Mouse (Mus musculus): ENCODE data around the gene Atxn10. TPM values are rescaled to one million over a fixed set of nuclear protein-coding genes. Genes with fewer than 3 reads are reported as not detected.

Atxn10 gene
- polyA plus RNA-seq, 1 experiment from 2014 or later = 360 TPM

DNA sequence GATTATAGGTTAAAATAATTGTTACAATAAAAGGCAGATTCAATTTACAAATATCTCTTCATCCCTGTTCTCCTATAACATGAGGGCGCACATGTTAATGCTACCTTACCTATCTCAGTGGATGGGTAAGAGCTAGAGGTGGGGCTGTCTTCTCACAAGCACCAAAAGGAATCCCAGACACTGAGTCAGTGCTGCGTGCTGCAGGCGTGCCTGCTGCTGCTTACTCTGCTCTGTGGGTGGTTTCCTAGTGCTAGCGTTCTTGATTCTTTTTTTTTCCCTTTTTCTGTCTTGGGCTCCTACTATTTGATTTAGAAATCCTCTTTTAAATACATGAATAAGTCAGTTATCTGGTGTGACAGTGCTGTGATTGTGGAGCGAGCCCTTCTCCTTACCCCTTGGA, 30.9 kb downstream of the Atxn10 start:
- no peaks in the 10 kb centered on the region for H3K9me3 ChIP-seq (ENCODE audit: low read depth, low read length)
- H3K4me3 ChIP-seq (ENCODE audit: low read depth, low read length) = no peak overlapping the region
- no peaks in the 10 kb centered on the region for H3K27me3 ChIP-seq (ENCODE audit: insufficient read depth, low read length)
- no peak for TF ChIP-seq CTCF (IDR thresholded peaks at IDR 0.05; ENCODE audit: low read depth)
- H3K36me3 ChIP-seq (ENCODE audit: insufficient read depth) = peaks cover 45% of the 10 kb centered on the region
- no peak overlapping the region for H3K27ac ChIP-seq (ENCODE audit: low read depth)
- no peaks in the 10 kb centered on the region for H3K4me1 ChIP-seq (ENCODE audit: insufficient read depth)
- ATAC-seq (ENCODE audit: insufficient read depth) (no peak), DNase-seq (no peak)
- whole genome bisulfite sequencing = 83% methylated on average over 5 of the region's 5 CpGs
- H3K9ac ChIP-seq = no peak overlapping the region
- no peak overlapping the region for H3K4me2 ChIP-seq

DNA sequence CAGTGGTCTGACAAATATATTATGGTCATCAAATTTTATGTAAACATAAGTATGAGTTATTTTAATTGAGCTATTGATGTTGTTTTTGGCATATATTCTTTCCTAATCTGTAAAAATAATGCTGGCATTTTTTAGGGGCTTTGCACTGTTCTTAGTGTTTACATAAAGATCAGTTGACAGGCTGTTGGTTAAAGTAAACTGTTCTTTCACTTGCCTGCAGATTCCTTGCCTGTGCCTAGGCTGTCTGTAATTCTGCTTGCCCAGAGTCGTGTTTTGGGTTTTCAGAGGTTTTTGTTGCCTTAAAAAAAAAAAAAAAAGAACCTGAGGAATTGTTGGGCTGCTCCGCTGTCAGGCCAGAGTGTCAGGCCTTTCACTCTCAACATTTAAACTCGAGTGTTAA, 33.7 kb downstream of the Atxn10 start:
- no peak overlapping the region for H3K4me2 ChIP-seq
- H3K4me3 ChIP-seq (ENCODE audit: low read depth, low read length) = no peak overlapping the region
- WGBS = 10% methylated on average over 3 of the region's 3 CpGs
- no peak overlapping the region for H3K9ac ChIP-seq
- peak; percentile 82; the same call in 1 of the 2 replicates for ATAC-seq (ENCODE audit: insufficient read depth)
- no peaks in the 10 kb centered on the region for H3K9me3 ChIP-seq (ENCODE audit: low read depth, low read length)
- TF ChIP-seq CTCF (IDR thresholded peaks at IDR 0.05; ENCODE audit: low read depth) = no peak
- H3K36me3 ChIP-seq (ENCODE audit: insufficient read depth) = peaks cover 39% of the 10 kb centered on the region
- no peak overlapping the region for H3K27ac ChIP-seq (ENCODE audit: low read depth)
- H3K27me3 ChIP-seq (ENCODE audit: insufficient read depth, low read length) = no peaks in the 10 kb centered on the region
- DNase-seq = peak; percentile 55
- no peaks in the 10 kb centered on the region for H3K4me1 ChIP-seq (ENCODE audit: insufficient read depth)

DNA sequence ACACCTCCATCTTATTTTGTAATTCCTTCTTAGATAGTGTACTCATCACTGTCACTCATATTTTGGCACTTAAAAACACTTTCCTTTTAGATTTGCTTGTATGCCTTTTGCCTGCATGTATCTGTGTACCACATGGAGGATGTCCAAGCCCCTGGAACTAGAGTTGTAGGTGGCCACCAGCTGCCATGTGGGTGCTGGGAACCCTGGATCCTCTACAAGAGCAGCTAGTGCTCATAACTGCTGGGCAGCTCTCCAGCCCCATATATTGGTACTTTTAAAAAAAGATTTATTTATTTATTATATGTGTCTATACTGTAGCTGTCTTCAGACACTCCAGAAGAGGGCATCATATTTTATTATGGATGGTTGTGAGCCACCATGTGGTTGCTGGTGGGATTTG, 37.1 kb downstream of the Atxn10 start:
- no peaks in the 10 kb centered on the region for H3K4me1 ChIP-seq (ENCODE audit: insufficient read depth)
- H3K9ac ChIP-seq = no peak overlapping the region
- no peak for TF ChIP-seq CTCF (IDR thresholded peaks at IDR 0.05; ENCODE audit: low read depth)
- no peak overlapping the region for H3K4me2 ChIP-seq
- H3K9me3 ChIP-seq (ENCODE audit: low read depth, low read length) = no peaks in the 10 kb centered on the region
- no peak overlapping the region for H3K4me3 ChIP-seq (ENCODE audit: low read depth, low read length)
- H3K36me3 ChIP-seq (ENCODE audit: insufficient read depth) = peaks cover 40% of the 10 kb centered on the region
- no peaks in the 10 kb centered on the region for H3K27me3 ChIP-seq (ENCODE audit: insufficient read depth, low read length)
- ATAC-seq (ENCODE audit: insufficient read depth) (no peak), DNase-seq (no peak)
- no peak overlapping the region for H3K27ac ChIP-seq (ENCODE audit: low read depth)

DNA sequence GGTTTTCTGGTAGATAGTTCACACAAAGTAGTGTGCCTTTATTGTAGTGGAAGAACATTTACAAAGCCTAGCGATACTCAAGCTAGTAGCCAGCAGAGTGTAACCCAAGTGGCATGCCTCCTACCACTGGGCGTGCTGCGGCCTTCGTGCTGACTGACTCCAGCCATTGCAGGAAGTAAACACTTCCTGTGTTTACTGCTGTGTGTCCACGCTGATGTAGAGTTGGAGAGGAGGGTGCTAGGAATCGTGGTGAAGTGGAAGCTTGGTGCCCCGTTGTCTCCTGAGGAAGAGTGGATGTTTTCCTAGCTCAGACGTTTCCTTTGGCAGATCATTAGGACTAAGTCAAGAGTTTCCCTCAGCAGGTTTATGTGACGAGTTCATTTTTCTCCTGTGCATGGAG, 47.4 kb downstream of the Atxn10 start:
- no peak for TF ChIP-seq CTCF (IDR thresholded peaks at IDR 0.05; ENCODE audit: low read depth)
- H3K4me2 ChIP-seq = no peak overlapping the region
- no peaks in the 10 kb centered on the region for H3K27me3 ChIP-seq (ENCODE audit: insufficient read depth, low read length)
- H3K9me3 ChIP-seq (ENCODE audit: low read depth, low read length) = no peaks in the 10 kb centered on the region
- WGBS = 59% methylated on average over 9 of the region's 9 CpGs
- peaks cover 37% of the 10 kb centered on the region for H3K36me3 ChIP-seq (ENCODE audit: insufficient read depth)
- peak; percentile 32 for DNase-seq
- no peak overlapping the region for H3K27ac ChIP-seq (ENCODE audit: low read depth)
- no peak overlapping the region for H3K9ac ChIP-seq
- no peaks in the 10 kb centered on the region for H3K4me1 ChIP-seq (ENCODE audit: insufficient read depth)
- no peak overlapping the region for H3K4me3 ChIP-seq (ENCODE audit: low read depth, low read length)
- no peak for ATAC-seq (ENCODE audit: insufficient read depth)

DNA sequence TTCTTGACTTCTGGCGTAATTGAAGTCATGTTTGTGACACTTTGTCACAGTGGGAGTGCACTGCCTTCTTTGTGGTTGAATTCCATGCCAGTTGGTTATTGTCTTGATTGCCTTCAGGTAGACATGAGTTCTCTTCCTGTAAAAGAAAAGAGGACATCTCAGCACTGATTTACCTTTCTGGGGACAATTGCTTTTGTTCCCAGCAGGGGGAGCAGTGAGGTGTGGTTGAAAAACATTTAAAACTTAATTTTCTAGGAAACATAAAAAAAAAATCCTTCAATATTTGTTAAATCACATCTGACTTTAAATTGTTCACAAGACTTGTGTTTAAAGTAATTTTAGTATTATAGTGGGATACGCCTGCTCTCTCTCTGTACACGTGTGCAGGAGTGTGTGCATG, 52.7 kb downstream of the Atxn10 start:
- H3K9me3 ChIP-seq (ENCODE audit: low read depth, low read length) = no peaks in the 10 kb centered on the region
- WGBS = 94% methylated on average over 3 of the region's 3 CpGs
- no peak overlapping the region for H3K27ac ChIP-seq (ENCODE audit: low read depth)
- no peaks in the 10 kb centered on the region for H3K27me3 ChIP-seq (ENCODE audit: insufficient read depth, low read length)
- H3K4me1 ChIP-seq (ENCODE audit: insufficient read depth) = no peaks in the 10 kb centered on the region
- DNase-seq = peak; percentile 34
- no peak overlapping the region for H3K9ac ChIP-seq
- no peak overlapping the region for H3K4me3 ChIP-seq (ENCODE audit: low read depth, low read length)
- no peak overlapping the region for H3K4me2 ChIP-seq
- no peak for ATAC-seq (ENCODE audit: insufficient read depth)
- peak; percentile 48 for TF ChIP-seq CTCF (IDR thresholded peaks at IDR 0.05; ENCODE audit: low read depth)
- H3K36me3 ChIP-seq (ENCODE audit: insufficient read depth) = peaks cover 52% of the 10 kb centered on the region

DNA sequence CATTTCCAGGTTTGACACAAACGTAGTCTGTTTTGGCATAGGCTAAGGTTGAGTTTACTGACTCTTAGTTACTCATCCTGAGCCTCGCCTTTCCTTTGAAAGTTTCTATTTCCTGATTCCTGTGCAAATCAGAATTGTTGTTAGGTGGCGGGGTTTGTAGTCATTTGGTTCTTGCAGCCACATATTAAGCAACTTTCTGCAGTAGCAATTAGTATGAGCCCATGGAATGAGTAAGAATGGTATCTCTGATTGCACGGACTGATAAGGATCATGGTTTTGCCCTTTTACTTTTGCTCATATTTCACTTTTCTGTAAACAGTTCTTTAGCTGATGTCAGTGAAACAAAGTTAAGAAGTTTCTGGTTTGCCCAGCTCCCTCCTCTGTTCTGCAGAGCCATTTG, 53.9 kb downstream of the Atxn10 start:
- Histone ChIP-seq H3K9ac (no peak overlapping the region), H3K4me1 (ENCODE audit: insufficient read depth) (no peaks in the 10 kb centered on the region), H3K9me3 (ENCODE audit: low read depth, low read length) (no peaks in the 10 kb centered on the region), H3K4me2 (no peak overlapping the region), H3K27ac (ENCODE audit: low read depth) (no peak overlapping the region), H3K36me3 (ENCODE audit: insufficient read depth) (peaks cover 50% of the 10 kb centered on the region), H3K27me3 (ENCODE audit: insufficient read depth, low read length) (no peaks in the 10 kb centered on the region), H3K4me3 (ENCODE audit: low read depth, low read length) (no peak overlapping the region)
- 79% methylated on average over 4 of the region's 4 CpGs for WGBS
- no peak for TF ChIP-seq CTCF (IDR thresholded peaks at IDR 0.05; ENCODE audit: low read depth)
- ATAC-seq (ENCODE audit: insufficient read depth) (no peak), DNase-seq (no peak)

DNA sequence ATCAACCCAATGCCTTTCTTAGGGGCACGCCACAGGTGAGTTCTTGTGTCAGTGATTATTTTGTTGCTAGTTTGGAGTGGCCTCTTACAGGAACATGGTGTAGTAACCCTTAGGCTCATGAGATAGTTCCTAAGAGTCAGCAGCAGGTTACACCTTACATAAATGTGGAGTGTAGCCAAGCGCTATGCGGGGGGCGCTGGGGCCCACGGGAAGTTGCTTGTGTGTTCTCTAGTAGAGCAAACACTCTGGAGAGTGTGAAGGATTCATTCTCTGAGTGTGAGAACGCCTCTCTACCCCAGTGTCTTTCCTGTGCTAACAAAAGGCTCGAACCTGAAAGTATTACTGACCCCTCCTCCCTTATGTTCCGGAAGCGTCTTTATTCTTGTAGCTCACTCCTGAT, 59.3 kb downstream of the Atxn10 start:
- H3K36me3 ChIP-seq (ENCODE audit: insufficient read depth) = peaks cover 37% of the 10 kb centered on the region
- H3K27ac ChIP-seq (ENCODE audit: low read depth) = no peak overlapping the region
- WGBS = 68% methylated on average over 9 of the region's 9 CpGs
- DNase-seq (peak; percentile 31), ATAC-seq (ENCODE audit: insufficient read depth) (no peak)
- H3K9me3 ChIP-seq (ENCODE audit: low read depth, low read length) = no peaks in the 10 kb centered on the region
- no peak overlapping the region for H3K4me2 ChIP-seq
- no peaks in the 10 kb centered on the region for H3K27me3 ChIP-seq (ENCODE audit: insufficient read depth, low read length)
- no peaks in the 10 kb centered on the region for H3K4me1 ChIP-seq (ENCODE audit: insufficient read depth)
- no peak overlapping the region for H3K4me3 ChIP-seq (ENCODE audit: low read depth, low read length)
- TF ChIP-seq CTCF (IDR thresholded peaks at IDR 0.05; ENCODE audit: low read depth) = no peak
- no peak overlapping the region for H3K9ac ChIP-seq

DNA sequence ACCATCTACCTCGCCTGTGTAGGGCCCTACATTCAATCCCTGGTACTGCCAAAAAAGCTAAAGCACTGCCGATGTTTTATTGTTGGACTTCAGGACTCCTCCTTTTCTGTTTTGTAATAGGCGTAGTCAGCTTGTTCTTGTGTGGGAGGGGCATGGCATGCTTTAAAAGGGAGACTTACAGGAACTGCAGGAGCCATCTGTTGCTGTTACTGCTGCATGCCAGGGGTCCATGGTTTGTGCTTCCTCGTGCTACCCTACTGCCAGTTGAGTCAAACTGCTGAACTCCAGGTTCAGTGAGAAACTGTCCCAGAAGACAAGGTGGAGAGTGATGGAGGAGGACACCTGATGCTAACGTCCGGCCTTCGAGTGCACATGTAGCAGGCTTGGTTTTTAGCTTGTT, 65.9 kb downstream of the Atxn10 start:
- no peak for TF ChIP-seq CTCF (IDR thresholded peaks at IDR 0.05; ENCODE audit: low read depth)
- Histone ChIP-seq H3K27me3 (ENCODE audit: insufficient read depth, low read length) (no peaks in the 10 kb centered on the region), H3K4me2 (no peak overlapping the region), H3K36me3 (ENCODE audit: insufficient read depth) (peaks cover 7% of the 10 kb centered on the region; the same call in 1 of the 2 replicates), H3K4me1 (ENCODE audit: insufficient read depth) (no peaks in the 10 kb centered on the region), H3K9ac (no peak overlapping the region), H3K27ac (ENCODE audit: low read depth) (no peak overlapping the region), H3K9me3 (ENCODE audit: low read depth, low read length) (no peaks in the 10 kb centered on the region), H3K4me3 (ENCODE audit: low read depth, low read length) (no peak overlapping the region)
- WGBS = 68% methylated on average over 7 of the region's 7 CpGs
- DNase-seq (no peak), ATAC-seq (ENCODE audit: insufficient read depth) (no peak)

All from lung, embryonic 14.5 days (tissue).